Mouse (Mus musculus) hindbrain, embryonic 15.5 days (tissue): ENCODE measurements at regions not wholly inside any gene's neighbourhood (a gene's known extent, or its start where the extent isn't known, plus 50 kb on each side); places are given as distances from the start of the nearest gene placed in this dataset.

Experiments
- ATAC-seq: fragments of 200-750 bp; cut with Nextera tagmentation; 2 replicates; pipeline ENCODE4 v1.8.0; 2017; ENCODE audit warnings: low read depth, moderate number of reproducible peaks, moderate TSS enrichment; ENCODE audit not compliant: low FRiP score
- H3K27ac ChIP-seq: fragments of 300-500 bp; sonication (generic); replicated peaks from 2 replicates; pipeline ENCODE4 v1.5.1; 2015; ENCODE audit warnings: mild to moderate bottlenecking, inconsistent platforms
- H3K27me3 ChIP-seq: fragments of 300-500 bp; sonication (generic); 2 replicates; pipeline ENCODE4 v1.6.1; 2015; ENCODE audit warnings: control low read depth, inconsistent platforms
- H3K36me3 ChIP-seq: fragments of 300-500 bp; sonication (generic); 2 replicates; pipeline ENCODE4 v1.6.1; 2015; ENCODE audit warnings: control low read depth, inconsistent platforms
- H3K4me1 ChIP-seq: fragments of 300-500 bp; sonication (generic); replicated peaks from 2 replicates; pipeline ENCODE4 v1.6.1; 2015; ENCODE audit warnings: control low read depth, inconsistent platforms
- H3K4me2 ChIP-seq: fragments of 300-500 bp; sonication (generic); 2 replicates; pipeline ENCODE4 v1.6.1; 2015; ENCODE audit warnings: moderate library complexity, mild to moderate bottlenecking, inconsistent platforms
- H3K4me3 ChIP-seq: fragments of 300-500 bp; sonication (generic); 2 replicates; pipeline ENCODE4 v1.5.1; 2015; ENCODE audit warnings: mild to moderate bottlenecking, inconsistent platforms
- H3K9ac ChIP-seq: fragments of 300-500 bp; sonication (generic); 2 replicates; pipeline ENCODE4 v1.6.1; 2015; ENCODE audit warnings: inconsistent platforms
- H3K9me3 ChIP-seq: fragments of 300-500 bp; sonication (generic); 2 replicates; pipeline ENCODE4 v1.6.1; 2016; ENCODE audit warnings: control low read depth, inconsistent platforms
- WGBS: fragments of 180-500 bp; shearing (Covaris S2); methylation state at CpG from one replicate; pipeline ENCODE4 v1.1.7; 2015; 5-methylcytosine and 5-hydroxymethylcytosine counted together

GRCm38 (mm10) chr10:35654548-35655180 is 57.0 kb downstream of the Amd2 start:
- Histone ChIP-seq H3K4me2 (no peak overlapping the region), H3K36me3 (no peaks in the 10 kb centered on the region), H3K9me3 (no peaks in the 10 kb centered on the region), H3K4me3 (no peak overlapping the region), H3K27me3 (no peaks in the 10 kb centered on the region), H3K9ac (no peak overlapping the region), H3K27ac (peak overlapping the region; percentile 61), H3K4me1 (peaks cover 4% of the 10 kb centered on the region)
- peak; percentile 88 for ATAC-seq

- Histone ChIP-seq H3K4me2 (no peak overlapping the region), H3K27ac (no peak overlapping the region), H3K4me3 (no peak overlapping the region), H3K27me3 (no peaks in the 10 kb centered on the region), H3K9me3 (no peaks in the 10 kb centered on the region), H3K36me3 (no peaks in the 10 kb centered on the region), H3K4me1 (peaks cover 4% of the 10 kb centered on the region), H3K9ac (no peak overlapping the region)
- ATAC-seq: no peak
- 71% methylated on average over 2 of the region's 2 CpGs for WGBS
Observed at GRCm38 (mm10) chr10:35649930-35650329, 61.8 kb downstream of the Amd2 start.

GRCm38 (mm10) chr10:35620853-35621252 is 90.8 kb downstream of the Amd2 start:
- WGBS: 90% methylated on average over 1 of the region's 1 CpGs
- Histone ChIP-seq H3K4me3 (no peak overlapping the region), H3K9ac (no peak overlapping the region), H3K9me3 (no peaks in the 10 kb centered on the region), H3K4me1 (no peaks in the 10 kb centered on the region), H3K36me3 (no peaks in the 10 kb centered on the region), H3K27me3 (no peaks in the 10 kb centered on the region), H3K27ac (no peak overlapping the region), H3K4me2 (no peak overlapping the region)
- no peak for ATAC-seq

- H3K4me2 ChIP-seq: no peak overlapping the region
Observed at GRCm38 (mm10) chr10:35586251-35586650, 125.4 kb downstream of the Amd2 start.

More at GRCm38 (mm10) chr10:35586251-35586650, 125.4 kb downstream of the Amd2 start:
- H3K9ac ChIP-seq: no peak overlapping the region
- no peak overlapping the region for H3K4me3 ChIP-seq
- WGBS: 77% methylated on average over 1 of the region's 1 CpGs
- no peaks in the 10 kb centered on the region for H3K27me3 ChIP-seq
- H3K9me3 ChIP-seq: no peaks in the 10 kb centered on the region
- no peak overlapping the region for H3K27ac ChIP-seq
- no peaks in the 10 kb centered on the region for H3K4me1 ChIP-seq
- no peaks in the 10 kb centered on the region for H3K36me3 ChIP-seq
- no peak for ATAC-seq
